Mouse (Mus musculus): ENCODE data around the gene Dnase1l3.
A peak's percentile ranks its signal among the peaks of the same experiment; 100 is the strongest.

The Dnase1l3 gene

DNA sequence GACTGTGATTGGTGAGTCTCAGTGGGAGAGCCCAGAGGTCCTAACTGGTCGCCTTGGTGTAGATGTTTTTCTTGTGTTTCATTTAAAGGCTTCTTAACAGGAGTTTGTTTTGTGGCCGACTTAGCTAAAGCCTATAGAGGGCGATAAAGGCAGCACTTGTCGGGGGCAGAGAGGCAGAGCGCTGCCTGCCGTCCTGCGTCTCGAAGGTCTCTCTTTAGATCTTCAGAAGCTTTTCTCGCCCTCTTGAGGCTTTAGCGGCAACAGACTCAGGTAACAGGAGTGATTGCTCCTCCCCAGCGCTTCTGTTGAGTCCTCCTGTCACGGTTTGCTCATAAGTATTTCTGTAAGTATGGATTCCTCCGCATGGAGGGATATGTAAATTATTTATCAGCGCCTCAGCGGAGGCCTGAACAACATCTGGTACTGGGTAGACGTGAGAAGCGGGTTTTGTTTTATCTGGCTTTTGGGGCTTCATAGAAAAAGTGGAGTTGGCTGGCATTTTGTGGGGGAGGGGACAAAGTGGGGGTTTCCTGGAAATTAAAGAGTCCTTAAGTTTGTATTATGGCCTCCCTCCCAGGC, 57.2 kb downstream of the Dnase1l3 start:
- DNase-seq (ENCODE audit: low spot score in 2 of 2): peak in 1 of 2 experiments; percentile 10

DNA sequence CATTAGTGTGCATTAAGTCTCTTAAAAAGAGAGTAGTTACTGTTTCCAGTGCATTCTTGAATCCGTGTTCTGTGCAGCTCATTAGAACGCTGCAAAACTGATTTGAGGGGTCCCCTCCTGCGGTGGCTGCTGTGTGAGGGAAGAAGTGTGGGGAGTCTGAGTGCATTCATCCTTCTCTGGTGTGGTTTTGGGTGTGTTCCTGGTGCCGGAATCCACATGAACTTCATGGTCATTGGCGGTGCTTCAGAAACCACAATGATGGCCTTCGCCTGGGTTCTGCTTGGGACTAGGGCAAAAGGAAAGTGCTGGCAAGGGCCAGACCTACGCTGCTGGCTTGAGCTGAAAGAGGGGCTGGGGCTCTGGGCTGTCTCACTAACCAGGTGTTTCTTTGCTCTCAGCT, 60.2 kb downstream of the Dnase1l3 start:
- DNase-seq (ENCODE audit: low spot score in 2 of 2): no peak

DNA sequence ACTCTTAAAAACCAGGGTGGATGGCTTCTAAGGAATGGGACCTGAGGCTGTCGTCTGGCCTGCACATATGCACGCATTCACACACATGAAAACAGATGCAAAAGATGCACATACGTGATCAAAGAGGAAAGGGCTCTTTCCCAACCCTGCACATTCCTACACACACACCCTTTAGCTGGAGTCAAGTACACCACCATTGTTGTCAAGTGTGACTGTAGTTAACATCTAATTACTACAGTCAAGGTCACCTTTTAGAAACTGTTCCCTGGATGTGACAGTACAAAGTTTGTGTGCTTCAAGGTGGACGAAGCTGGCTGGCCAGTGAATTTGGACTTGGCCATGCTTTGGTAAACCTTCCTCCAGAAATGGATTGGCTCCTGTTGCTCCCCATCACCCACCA, 62.2 kb downstream of the Dnase1l3 start:
- DNase-seq (ENCODE audit: low spot score in 2 of 2): no peak

DNA sequence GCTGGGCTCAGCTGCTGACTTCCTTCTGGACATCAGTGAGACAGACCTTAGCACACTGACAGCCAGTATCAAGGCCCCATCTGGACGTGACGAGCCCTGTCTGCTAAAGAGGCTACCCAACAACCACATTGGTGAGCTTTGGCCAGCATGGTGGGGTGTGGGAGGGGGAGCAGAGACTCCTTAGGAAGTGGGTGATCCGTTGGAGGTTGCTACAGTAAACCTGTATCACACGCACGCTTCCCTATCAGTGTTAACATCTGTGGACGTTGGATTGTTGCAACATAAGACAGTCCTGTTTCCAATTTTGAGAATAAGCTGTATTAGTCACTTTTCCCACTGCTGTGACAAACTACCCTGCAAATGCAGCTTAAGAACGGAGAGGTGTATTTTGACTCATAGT, 65.3 kb downstream of the Dnase1l3 start:
- DNase-seq (ENCODE audit: low spot score in 2 of 2): no peak

DNA sequence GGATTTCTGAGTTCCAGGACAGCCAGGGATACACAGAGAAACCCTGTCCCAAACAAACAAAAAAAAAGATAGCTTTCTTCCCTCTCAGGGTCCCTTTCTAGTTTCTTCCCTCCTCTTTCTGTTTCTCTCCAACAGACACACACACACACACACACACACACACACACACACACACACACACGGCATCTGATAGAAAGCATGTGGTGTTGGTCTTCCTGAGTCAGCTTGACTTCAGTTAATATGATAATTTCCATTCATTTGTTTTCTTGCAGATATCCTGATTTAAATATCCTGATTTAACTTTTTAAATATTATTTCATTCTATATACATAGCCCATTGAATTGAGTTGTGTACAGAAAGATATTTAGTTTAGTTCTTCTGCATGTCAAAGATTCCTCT, 66.0 kb downstream of the Dnase1l3 start:
- DNase-seq (ENCODE audit: low spot score in 2 of 2): no peak

DNA sequence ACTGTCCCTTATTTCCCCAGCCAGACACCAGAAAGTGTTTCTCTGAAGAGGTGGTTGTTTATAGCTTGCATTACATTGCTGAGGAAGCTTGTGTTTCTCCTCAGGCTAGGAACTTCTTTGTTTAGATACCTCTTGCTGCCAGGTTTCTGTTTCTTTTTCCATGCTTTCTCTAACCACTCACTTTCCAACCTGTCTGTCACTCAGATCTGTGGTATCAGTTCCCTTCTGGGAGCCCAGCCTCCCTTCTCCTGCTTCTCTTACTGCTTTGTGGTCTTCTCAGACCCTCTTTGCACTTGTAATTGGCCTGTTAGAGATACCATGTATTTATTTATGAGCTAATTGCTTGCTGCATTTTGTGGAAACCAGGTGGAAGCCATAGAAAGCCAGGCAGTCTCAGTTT, 70.7 kb downstream of the Dnase1l3 start:
- DNase-seq (ENCODE audit: low spot score in 2 of 2): no peak

DNA sequence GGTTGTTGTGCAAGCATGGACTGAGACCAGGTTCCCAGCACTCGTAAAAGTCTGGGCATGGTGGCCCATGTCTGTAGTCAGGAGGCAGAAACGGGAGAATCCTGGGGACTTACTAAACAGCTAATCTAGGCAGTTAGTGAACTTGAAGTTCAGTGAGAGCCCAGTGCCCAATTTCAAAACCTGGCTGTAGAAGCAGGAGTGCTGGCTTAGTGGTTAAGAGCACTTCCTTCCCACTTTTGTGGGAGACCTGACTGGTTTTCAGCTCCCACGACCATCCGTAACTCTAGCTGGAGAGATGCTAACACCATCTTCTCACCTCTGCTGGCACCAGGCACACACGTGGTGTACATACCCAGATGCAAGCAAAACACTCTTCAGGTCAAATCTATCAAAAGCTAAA, 72.9 kb downstream of the Dnase1l3 start:
- DNase-seq (ENCODE audit: low spot score in 2 of 2): no peak

DNA sequence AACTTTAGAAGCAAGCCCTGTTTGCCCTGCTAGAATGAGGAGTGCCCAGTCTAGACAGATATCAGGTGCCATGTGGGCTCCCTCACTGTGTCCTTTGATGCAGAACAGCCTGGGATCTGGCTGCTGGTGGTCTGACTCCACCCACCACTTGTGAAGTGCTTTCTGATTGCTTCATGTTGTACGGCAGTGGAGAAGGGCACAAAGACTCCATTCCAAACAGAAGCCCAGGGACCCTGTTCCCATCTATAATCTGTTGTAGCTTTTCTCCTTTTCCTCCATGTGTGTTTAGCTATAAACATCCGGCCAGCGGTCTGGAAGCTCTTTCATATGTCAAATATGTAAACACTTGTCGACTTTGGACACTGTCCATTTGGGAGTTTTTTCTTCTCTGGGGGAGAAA, 74.5 kb downstream of the Dnase1l3 start:
- no peak for DNase-seq (ENCODE audit: low spot score in 2 of 2)

DNA sequence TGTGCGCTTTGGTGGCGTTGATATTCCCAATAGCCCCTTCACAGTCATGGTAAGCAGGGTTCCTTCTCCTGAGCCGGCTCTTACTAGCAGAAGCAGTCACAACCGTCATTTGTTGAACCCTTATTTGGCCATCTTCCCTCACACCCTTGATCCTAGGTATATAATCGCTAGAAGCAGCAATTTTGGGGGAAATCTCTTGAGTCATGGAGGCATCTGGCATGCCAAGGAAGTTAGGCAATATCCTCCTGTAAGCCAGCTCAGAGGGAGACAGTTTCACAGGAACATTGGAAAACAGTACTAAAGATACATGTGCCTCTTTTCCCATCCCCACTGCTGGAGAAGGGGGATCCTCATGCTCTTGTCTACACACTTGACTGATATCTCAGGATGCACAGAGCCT, 75.1 kb downstream of the Dnase1l3 start:
- no peak for DNase-seq (ENCODE audit: low spot score in 2 of 2)

DNA sequence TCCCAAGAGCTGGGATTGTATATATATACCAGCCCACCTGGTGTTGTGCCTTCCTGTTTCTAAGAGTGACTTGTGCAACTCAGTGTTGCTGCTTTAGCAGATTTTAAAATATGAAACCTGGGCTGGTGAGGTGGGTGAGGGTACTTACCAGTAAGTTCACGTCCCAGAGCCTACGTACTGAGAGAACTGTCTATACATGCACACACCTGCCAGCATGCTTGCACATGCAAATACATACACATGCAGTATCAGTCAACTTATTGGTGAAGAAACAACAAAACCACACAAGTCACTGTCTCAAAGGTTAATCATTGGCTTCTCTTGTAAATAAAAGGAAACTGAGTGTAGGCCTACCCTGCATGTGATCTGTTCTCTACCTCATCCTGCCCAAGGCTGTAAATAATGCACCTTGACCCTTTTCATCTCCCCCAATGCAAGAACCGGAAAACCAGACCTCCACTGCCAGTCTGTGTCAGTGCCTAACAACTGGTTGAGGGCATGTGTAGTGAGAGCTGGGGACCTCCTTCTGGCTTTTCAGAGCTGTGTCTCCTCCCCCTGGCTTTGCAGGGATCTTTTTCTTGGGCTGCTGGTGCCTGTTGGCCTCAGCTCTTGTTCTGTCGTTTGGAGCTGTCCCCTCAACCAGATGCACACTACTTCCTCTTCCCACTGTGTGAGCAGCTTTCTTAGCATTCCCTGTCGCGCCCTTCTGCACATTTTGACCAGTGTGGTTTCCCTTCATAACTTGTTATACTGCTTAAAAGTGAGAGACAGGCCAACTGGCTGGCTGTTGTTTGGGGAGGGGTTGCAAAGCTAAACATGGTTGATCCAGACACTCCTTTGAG, 76.0 kb downstream of the Dnase1l3 start:
- DNase-seq (ENCODE audit: low spot score in 2 of 2): no peak
